Mouse (Mus musculus): ENCODE measurements at regions not wholly inside any gene's neighbourhood (a gene's known extent, or its start where the extent isn't known, plus 50 kb on each side); places are given as distances from the start of the nearest gene placed in this dataset.
A peak's percentile ranks its signal among the peaks of the same experiment; 100 is the strongest.

GRCm38 (mm10) chr11:114402556-114403320 lies 265.6 kb upstream of the Rpl38 start:
- peaks cover 0 to 3% of the 10 kb centered on the region in 2 experiments; a peak in 1 of 4 replicates for H3K4me1 ChIP-seq (ENCODE audit: control insufficient read depth in 1 of 2, insufficient read depth in 2 of 2)
- no peak overlapping the region for H3K27ac ChIP-seq (ENCODE audit: insufficient read depth, low read depth)
- peak in 1 of 2 experiments; percentile 17; a peak in 1 of 4 replicates for TF ChIP-seq CTCF (conservative IDR thresholded peaks at IDR 0.05 in 1 of 2, IDR thresholded peaks at IDR 0.05 in 1 of 2; ENCODE audit: low read depth in 2 of 2, low read length in 2 of 2)
- no peak for TF ChIP-seq ZNF384 (IDR thresholded peaks at IDR 0.05; ENCODE audit: low read depth, low read length)
- no peak overlapping the region for H3K4me2 ChIP-seq (ENCODE audit: insufficient read depth, low read depth, poor library complexity, severe bottlenecking)
- H3K36me3 ChIP-seq (replicated peaks in 1 of 2; ENCODE audit: control insufficient read depth in 1 of 2, insufficient read depth in 1 of 2, low read length in 1 of 2): no peaks in the 10 kb centered on the region
- DNase-seq (ENCODE audit: extremely low read depth): no peak
- no peak overlapping the region for H3K9ac ChIP-seq (ENCODE audit: insufficient read depth, low read depth)
- in situ Hi-C loops (cut with MboI; ENCODE audit: low pct_ligation_motif_present, low pct_unique_long_range_greater_than_20kb, low sequenced_read_pairs): no loop called here
- dilution Hi-C loops (cut with MboI; ENCODE audit: extremely low pct_ligation_motif_present, extremely low pct_unique_long_range_greater_than_20kb, low sequenced_read_pairs): no loop called here
- H3K9me3 ChIP-seq (replicated peaks; ENCODE audit: low read length): no peaks in the 10 kb centered on the region
- H3K27me3 ChIP-seq (replicated peaks): peaks cover 76% of the 10 kb centered on the region
- H3K4me3 ChIP-seq (replicated peaks in 1 of 3; ENCODE audit: low read depth in 2 of 3, low read length in 2 of 3, poor library complexity in 1 of 3): no peak overlapping the region
- no peaks in the 10 kb centered on the region for H3K79me2 ChIP-seq (replicated peaks; ENCODE audit: control insufficient read depth, extremely low read depth, insufficient read depth, poor library complexity, severe bottlenecking)

- Histone ChIP-seq H3K9me3 (replicated peaks; ENCODE audit: low read length) (no peaks in the 10 kb centered on the region), H3K27ac (ENCODE audit: insufficient read depth, low read depth) (no peak overlapping the region), H3K4me1 (ENCODE audit: control insufficient read depth in 1 of 2, insufficient read depth in 2 of 2) (peaks cover 0 to 3% of the 10 kb centered on the region in 2 experiments; a peak in 1 of 4 replicates), H3K4me3 (replicated peaks in 1 of 3; ENCODE audit: low read depth in 2 of 3, low read length in 2 of 3, poor library complexity in 1 of 3) (no peak overlapping the region), H3K27me3 (replicated peaks) (peaks cover 77% of the 10 kb centered on the region), H3K79me2 (replicated peaks; ENCODE audit: control insufficient read depth, extremely low read depth, insufficient read depth, poor library complexity, severe bottlenecking) (no peaks in the 10 kb centered on the region), H3K9ac (ENCODE audit: insufficient read depth, low read depth) (no peak overlapping the region), H3K4me2 (ENCODE audit: insufficient read depth, low read depth, poor library complexity, severe bottlenecking) (no peak overlapping the region), H3K36me3 (replicated peaks in 1 of 2; ENCODE audit: control insufficient read depth in 1 of 2, insufficient read depth in 1 of 2, low read length in 1 of 2) (no peaks in the 10 kb centered on the region)
- dilution Hi-C loops (cut with MboI; ENCODE audit: extremely low pct_ligation_motif_present, extremely low pct_unique_long_range_greater_than_20kb, low sequenced_read_pairs) (no loop called here), in situ Hi-C loops (cut with MboI; ENCODE audit: low pct_ligation_motif_present, low pct_unique_long_range_greater_than_20kb, low sequenced_read_pairs) (no loop called here)
- DNase-seq (ENCODE audit: extremely low read depth): no peak
- TF ChIP-seq PAX5 (IDR thresholded peaks at IDR 0.05; ENCODE audit: low read length) (no peak), CHD2 (IDR thresholded peaks at IDR 0.05; ENCODE audit: low read length) (no peak), CTCF (conservative IDR thresholded peaks at IDR 0.05 in 1 of 2, IDR thresholded peaks at IDR 0.05 in 1 of 2; ENCODE audit: low read depth in 2 of 2, low read length in 2 of 2) (peak in 1 of 2 experiments; percentile 42; a peak in 2 of 4 replicates), EP300 (IDR thresholded peaks at IDR 0.05; ENCODE audit: low read length) (no peak), TCF12 (IDR thresholded peaks at IDR 0.05; ENCODE audit: low read depth, low read length) (no peak)
Measured at GRCm38 (mm10) chr11:114400701-114401100, 267.6 kb upstream of the Rpl38 start.

DNA sequence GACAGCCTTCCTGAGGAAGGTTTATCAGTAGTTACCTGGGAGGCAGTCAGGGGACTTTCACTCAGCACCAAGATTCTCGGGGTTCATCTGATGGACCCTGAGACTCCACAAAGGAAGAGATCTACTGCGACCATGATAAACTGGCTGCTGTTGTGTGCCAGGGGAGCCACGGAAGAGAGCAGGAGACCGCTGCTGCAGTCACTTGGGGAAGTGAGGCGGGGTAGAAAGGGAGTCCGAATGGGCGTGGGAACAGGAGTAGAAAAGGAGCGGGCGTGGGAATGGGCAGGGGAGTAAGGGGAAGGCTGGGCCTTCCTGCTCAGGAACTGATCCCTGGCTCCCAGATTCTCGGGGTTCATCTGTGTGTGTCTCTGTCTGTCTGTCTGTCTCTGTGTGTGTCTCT lies 276.2 kb upstream of the Rpl38 start:
- Histone ChIP-seq H3K9me3 (replicated peaks; ENCODE audit: low read length) (peaks cover 14% of the 10 kb centered on the region), H3K36me3 (replicated peaks in 1 of 2; ENCODE audit: control insufficient read depth in 1 of 2, insufficient read depth in 1 of 2, low read length in 1 of 2) (no peaks in the 10 kb centered on the region), H3K9ac (ENCODE audit: insufficient read depth, low read depth) (no peak overlapping the region), H3K4me1 (ENCODE audit: control insufficient read depth in 1 of 2, insufficient read depth in 2 of 2) (peaks cover 0 to 12% of the 10 kb centered on the region in 2 experiments; a peak in 2 of 4 replicates), H3K27ac (ENCODE audit: insufficient read depth, low read depth) (no peak overlapping the region), H3K4me2 (ENCODE audit: insufficient read depth, low read depth, poor library complexity, severe bottlenecking) (no peak overlapping the region), H3K79me2 (replicated peaks; ENCODE audit: control insufficient read depth, extremely low read depth, insufficient read depth, poor library complexity, severe bottlenecking) (no peaks in the 10 kb centered on the region), H3K27me3 (replicated peaks) (peaks cover 79% of the 10 kb centered on the region), H3K4me3 (replicated peaks in 1 of 3; ENCODE audit: low read depth in 2 of 3, low read length in 2 of 3, poor library complexity in 1 of 3) (no peak overlapping the region)
- in situ Hi-C loops (cut with MboI; ENCODE audit: low pct_ligation_motif_present, low pct_unique_long_range_greater_than_20kb, low sequenced_read_pairs) (no loop called here), dilution Hi-C loops (cut with MboI; ENCODE audit: extremely low pct_ligation_motif_present, extremely low pct_unique_long_range_greater_than_20kb, low sequenced_read_pairs) (no loop called here)
- TF ChIP-seq MAFK (IDR thresholded peaks at IDR 0.05; ENCODE audit: insufficient replicate concordance, low read length) (no peak), MAX (IDR thresholded peaks at IDR 0.05; ENCODE audit: low read length) (no peak), GABPA (IDR thresholded peaks at IDR 0.05; ENCODE audit: insufficient replicate concordance, low read depth, low read length) (no peak), RCOR1 (conservative IDR thresholded peaks at IDR 0.05; ENCODE audit: low read depth, low read length) (no peak), CHD1 (IDR thresholded peaks at IDR 0.05; ENCODE audit: low read depth, low read length) (no peak), JUN (IDR thresholded peaks at IDR 0.05; ENCODE audit: insufficient read depth, low read depth, low read length) (no peak), MXI1 (IDR thresholded peaks at IDR 0.05; ENCODE audit: low read depth, low read length) (no peak)
- no peak for DNase-seq (ENCODE audit: extremely low read depth)

All from CH12.LX (cell line).